Mouse (Mus musculus) cortical plate, adult 2 months (tissue): ENCODE data around the gene Cyfip1.

Source experiments
- CTCF ChIP-seq: fragments of 200-500 bp; IDR thresholded peaks from 2 replicates; pipeline ENCODE4 v1.5.1; 2011; ENCODE audit warnings: mild to moderate bottlenecking, control low read depth, low read length; ENCODE audit not compliant: insufficient read depth; ENCODE audit errors: extremely low read depth
- POLR2A ChIP-seq: fragments of 200-500 bp; IDR thresholded peaks from 2 replicates; pipeline ENCODE4 v1.6.1; 2011; ENCODE audit warnings: mild to moderate bottlenecking, low read length, control low read depth; ENCODE audit not compliant: insufficient read depth; ENCODE audit errors: extremely low read depth

DNA sequence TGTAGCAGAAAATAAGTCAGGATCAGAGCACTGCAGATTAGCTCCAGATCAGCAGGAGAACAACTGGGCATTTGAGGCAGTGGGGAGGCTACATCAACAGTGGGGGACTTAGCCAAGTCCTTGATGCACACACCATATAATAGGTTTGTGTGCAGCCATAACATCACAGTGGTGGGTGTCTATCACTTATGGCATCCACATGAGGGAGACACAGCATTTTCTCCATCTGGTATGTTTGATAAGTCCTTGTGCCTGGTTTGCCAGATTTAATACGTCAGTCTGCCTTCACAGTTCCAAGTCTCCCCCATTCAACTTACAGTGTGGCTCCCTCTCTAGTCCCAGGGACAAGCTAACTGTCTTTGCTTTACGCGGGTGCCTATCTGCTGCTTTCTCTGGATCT, 49.3 kb upstream of the Cyfip1 start:
- TF ChIP-seq POLR2A = no peak
- TF ChIP-seq CTCF = no peak
